ENCODE assay signal across 18 mouse cellular contexts in the genomic region with DNA sequence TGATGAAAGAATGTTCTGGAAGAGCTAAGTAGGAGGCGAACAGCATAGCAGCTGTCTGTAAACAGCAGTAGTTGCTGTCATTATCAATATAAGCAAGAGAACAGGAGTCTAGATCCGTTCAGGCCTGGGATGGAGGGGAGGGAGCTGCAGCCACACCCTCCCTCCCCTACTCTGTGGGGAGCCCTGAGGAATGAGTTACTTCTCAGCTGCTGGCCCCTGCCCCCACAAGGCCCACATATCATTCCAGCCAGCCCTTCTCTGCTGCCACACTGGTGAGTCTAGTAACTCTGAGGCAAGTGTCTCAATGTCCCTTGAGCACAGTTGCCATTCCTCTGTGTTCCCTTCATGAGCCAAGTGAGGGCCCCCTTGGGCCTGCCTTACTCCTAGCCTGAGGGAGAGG. TPM values are rescaled to one million over a fixed set of nuclear protein-coding genes. Genes with fewer than 3 reads are reported as not detected.
DNase-seq lines count a peak whose midpoint lies in the region; ATAC-seq lines count a peak whose summit lies in the region.
"Had no signal": no experiment of that assay in that cellular context is flagged by ENCODE, and none has a peak within 500 bp of the region (broad histone marks: within the 10 kb centered on the region; RNA-seq: fewer than 3 reads in every experiment).

No protein-coding gene starts in this region.

- no peak overlapping the region for H3K4me3 ChIP-seq in forebrain, embryonic 15.5 days
- H3K4me3 ChIP-seq in forebrain, embryonic 16.5 days (replicated peaks; ENCODE audit: low read length): no peak overlapping the region
- no peak overlapping the region for H3K4me3 ChIP-seq in neural tube, embryonic 12.5 days
- H3K4me3 ChIP-seq: embryonic facial prominence, embryonic 12.5 days; hindbrain, embryonic 15.5 days had no signal

- no peak for DNase-seq in neural tube, embryonic 10.5 days (ENCODE audit: extremely low spot score, low spot score)
- DNase-seq in liver: peak; percentile 76
- DNase-seq in cerebellum, postnatal 36 days: no peak
- no peak for DNase-seq in layer of hippocampus, adult 9-11 months
- DNase-seq: cerebellum, adult 11 months; heart, adult 18-20 months; heart, postnatal 14 days; kidney, adult 18-20 months; left cerebral cortex, postnatal 4 days; thymus, postnatal 25 days had no signal

- H3K9me3 ChIP-seq in forebrain, embryonic 15.5 days: no peaks in the 10 kb centered on the region
- peaks cover 2% of the 10 kb centered on the region; the same call in 1 of the 2 replicates for H3K9me3 ChIP-seq in forebrain, embryonic 16.5 days (ENCODE audit: control insufficient read depth, low read length)
- H3K9me3 ChIP-seq in neural tube, embryonic 12.5 days: 0 out of 2 replicates have a peak, but pooled peaks cover 5% of the 10 kb centered on the region
- H3K9me3 ChIP-seq: embryonic facial prominence, embryonic 12.5 days; hindbrain, embryonic 15.5 days had no signal

- H3K27me3 ChIP-seq in forebrain, embryonic 15.5 days: no peaks in the 10 kb centered on the region
- no peaks in the 10 kb centered on the region for H3K27me3 ChIP-seq in forebrain, embryonic 16.5 days (replicated peaks; ENCODE audit: control insufficient read depth, insufficient read depth, low read length)
- no peaks in the 10 kb centered on the region for H3K27me3 ChIP-seq in neural tube, embryonic 12.5 days (replicated peaks)
- H3K27me3 ChIP-seq: CH12.LX; embryonic facial prominence, embryonic 12.5 days; hindbrain, embryonic 15.5 days; Patski had no signal

- H3K4me1 ChIP-seq in forebrain, embryonic 15.5 days: peaks cover 8% of the 10 kb centered on the region; the same call in 1 of the 2 replicates
- H3K4me1 ChIP-seq in forebrain, embryonic 16.5 days (replicated peaks; ENCODE audit: control insufficient read depth, insufficient read depth, low read length): no peaks in the 10 kb centered on the region
- H3K4me1 ChIP-seq in neural tube, embryonic 12.5 days: peaks cover 5% of the 10 kb centered on the region; the same call in 1 of the 2 replicates
- H3K4me1 ChIP-seq: embryonic facial prominence, embryonic 12.5 days; hindbrain, embryonic 15.5 days had no signal

- H3K9ac ChIP-seq in forebrain, embryonic 15.5 days (replicated peaks): no peak overlapping the region
- no peak overlapping the region for H3K9ac ChIP-seq in forebrain, embryonic 16.5 days (replicated peaks; ENCODE audit: low read depth, low read length)
- H3K9ac ChIP-seq in neural tube, embryonic 12.5 days: no peak overlapping the region
- H3K9ac ChIP-seq: embryonic facial prominence, embryonic 12.5 days; hindbrain, embryonic 15.5 days had no signal

- ATAC-seq in forebrain, embryonic 15.5 days (replicated peaks): 0 out of 2 replicates have a peak, but pooled peaks have one; percentile 8
- no peak for ATAC-seq in forebrain, embryonic 16.5 days
- no peak for ATAC-seq in neural tube, embryonic 12.5 days (ENCODE audit: low FRiP score, low read depth)
- ATAC-seq in megakaryocyte-erythroid progenitor cell, adult 5-6 weeks (replicated peaks; ENCODE audit: low FRiP score, low TSS enrichment, poor library complexity, severe bottlenecking): peak; percentile 67
- ATAC-seq: Patski had no signal

- no peak overlapping the region for H3K27ac ChIP-seq in forebrain, embryonic 15.5 days (replicated peaks)
- no peak overlapping the region for H3K27ac ChIP-seq in forebrain, embryonic 16.5 days (ENCODE audit: low read length)
- peak overlapping the region; percentile 20; the same call in 1 of the 2 replicates for H3K27ac ChIP-seq in neural tube, embryonic 12.5 days
- H3K27ac ChIP-seq: embryonic facial prominence, embryonic 12.5 days; hindbrain, embryonic 15.5 days had no signal

- no peaks in the 10 kb centered on the region for H3K36me3 ChIP-seq in forebrain, embryonic 15.5 days
- no peaks in the 10 kb centered on the region for H3K36me3 ChIP-seq in forebrain, embryonic 16.5 days (ENCODE audit: control insufficient read depth, insufficient read depth)
- no peaks in the 10 kb centered on the region for H3K36me3 ChIP-seq in neural tube, embryonic 12.5 days
- H3K36me3 ChIP-seq: embryonic facial prominence, embryonic 12.5 days; hindbrain, embryonic 15.5 days had no signal

- 71% methylated on average over 2 of the region's 2 CpGs for WGBS in forebrain, embryonic 15.5 days
- WGBS in forebrain, embryonic 16.5 days: 74% methylated on average over 2 of the region's 2 CpGs
- WGBS in neural tube, embryonic 12.5 days: 62% methylated on average over 2 of the region's 2 CpGs

- H3K4me2 ChIP-seq in forebrain, embryonic 15.5 days (replicated peaks): no peak overlapping the region
- no peak overlapping the region for H3K4me2 ChIP-seq in forebrain, embryonic 16.5 days (ENCODE audit: low read length)
- H3K4me2 ChIP-seq in neural tube, embryonic 12.5 days (replicated peaks): no peak overlapping the region
- H3K4me2 ChIP-seq: embryonic facial prominence, embryonic 12.5 days; hindbrain, embryonic 15.5 days had no signal

RNA-seq across cellular contexts. Expression of a gene that starts 26.2 kb away (rescaled TPM):
- polyA plus RNA-seq in forebrain, embryonic 15.5 days (2015; fragmentation: Nextera tagmentation; extraction: Ambion mirVana): 9.5 and 10.5 TPM in 2 replicates
- polyA plus RNA-seq in forebrain, embryonic 16.5 days (2015; fragmentation: Nextera tagmentation; extraction: Ambion mirVana): 9.3 and 10.9 TPM in 2 replicates
- polyA plus RNA-seq in neural tube, embryonic 12.5 days (2016; fragmentation: Nextera tagmentation; extraction: Ambion mirVana): 25.2 and 30.6 TPM in 2 replicates
- total RNA-seq in megakaryocyte-erythroid progenitor cell, adult 5-6 weeks (2014; fragmentation: Nextera tagmentation): 0.54 and 0.79 TPM in 2 replicates
- total RNA-seq in megakaryocyte-erythroid progenitor cell, adult 5-6 weeks (2017): 0.38 TPM in 1 of 2 replicates, not detected in the other

RNA-seq across cellular contexts. Expression of a gene that starts 51.4 kb away (rescaled TPM):
- polyA plus RNA-seq in forebrain, embryonic 15.5 days (2015; fragmentation: Nextera tagmentation; extraction: Ambion mirVana): 45.5 and 51.3 TPM in 2 replicates
- polyA plus RNA-seq in forebrain, embryonic 16.5 days (2015; fragmentation: Nextera tagmentation; extraction: Ambion mirVana): 45.2 and 47.6 TPM in 2 replicates
- polyA plus RNA-seq in neural tube, embryonic 12.5 days (2016; fragmentation: Nextera tagmentation; extraction: Ambion mirVana): 45.5 and 51.3 TPM in 2 replicates
- total RNA-seq in megakaryocyte-erythroid progenitor cell, adult 5-6 weeks (2014; fragmentation: Nextera tagmentation): 28.5 and 38.2 TPM in 2 replicates
- 2.8 and 7.4 TPM in 2 replicates for total RNA-seq in megakaryocyte-erythroid progenitor cell, adult 5-6 weeks (2017)

Comparison
In these comparisons a context has a peak if more than half of its experiments do, and no peak if none do; other contexts are left out.
1. ATAC-seq: peak in forebrain, embryonic 15.5 days (single experiment) and megakaryocyte-erythroid progenitor cell, adult 5-6 weeks (single experiment); none in forebrain, embryonic 16.5 days (single experiment) and neural tube, embryonic 12.5 days (single experiment).